Mouse (Mus musculus): Measurements from ENCODE around the gene Setd1b. TPM values are rescaled to one million over a fixed set of nuclear protein-coding genes. Genes with fewer than 3 reads are reported as not detected.

Gene Setd1b
- polyA plus RNA-seq, 1 experiment from 2014 or later = 14.2 TPM

DNA sequence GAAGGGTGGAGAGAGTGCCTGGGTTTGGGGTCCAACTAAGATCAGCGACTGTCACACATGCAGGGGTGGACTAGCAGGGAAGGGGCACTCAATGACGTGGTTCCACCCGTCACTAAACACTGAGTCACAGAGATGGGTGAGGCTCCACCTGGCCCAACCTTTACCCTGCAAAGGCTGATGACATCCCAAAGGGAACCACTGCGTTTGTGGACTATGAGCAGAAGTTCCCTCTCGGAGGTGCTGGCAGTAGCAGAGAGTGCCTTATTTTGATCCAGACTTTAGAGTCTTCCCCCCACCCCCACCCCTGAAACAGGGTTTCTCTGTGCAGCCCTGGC, 11.2 kb upstream of the Setd1b start:
- Histone ChIP-seq H3K27ac (replicated peaks; ENCODE audit: low read depth, low read length) (no peak overlapping the region), H3K27me3 (ENCODE audit: control insufficient read depth, insufficient read depth, low read length) (no peaks in the 10 kb centered on the region), H3K9me3 (ENCODE audit: control insufficient read depth, low read length) (no peaks in the 10 kb centered on the region), H3K4me3 (replicated peaks; ENCODE audit: low read depth, low read length) (no peak overlapping the region), H3K4me1 (ENCODE audit: control insufficient read depth, insufficient read depth, low read length) (peaks cover 41% of the 10 kb centered on the region), H3K36me3 (ENCODE audit: control insufficient read depth, insufficient read depth, low read length) (peaks cover 82% of the 10 kb centered on the region), H3K4me2 (ENCODE audit: low read length) (no peak overlapping the region), H3K9ac (replicated peaks; ENCODE audit: low read length) (no peak overlapping the region)
- no peak for ATAC-seq (ENCODE audit: low FRiP score, low TSS enrichment)
- WGBS = 90% methylated on average over 5 of the region's 5 CpGs
- DNase-seq = no peak

DNA sequence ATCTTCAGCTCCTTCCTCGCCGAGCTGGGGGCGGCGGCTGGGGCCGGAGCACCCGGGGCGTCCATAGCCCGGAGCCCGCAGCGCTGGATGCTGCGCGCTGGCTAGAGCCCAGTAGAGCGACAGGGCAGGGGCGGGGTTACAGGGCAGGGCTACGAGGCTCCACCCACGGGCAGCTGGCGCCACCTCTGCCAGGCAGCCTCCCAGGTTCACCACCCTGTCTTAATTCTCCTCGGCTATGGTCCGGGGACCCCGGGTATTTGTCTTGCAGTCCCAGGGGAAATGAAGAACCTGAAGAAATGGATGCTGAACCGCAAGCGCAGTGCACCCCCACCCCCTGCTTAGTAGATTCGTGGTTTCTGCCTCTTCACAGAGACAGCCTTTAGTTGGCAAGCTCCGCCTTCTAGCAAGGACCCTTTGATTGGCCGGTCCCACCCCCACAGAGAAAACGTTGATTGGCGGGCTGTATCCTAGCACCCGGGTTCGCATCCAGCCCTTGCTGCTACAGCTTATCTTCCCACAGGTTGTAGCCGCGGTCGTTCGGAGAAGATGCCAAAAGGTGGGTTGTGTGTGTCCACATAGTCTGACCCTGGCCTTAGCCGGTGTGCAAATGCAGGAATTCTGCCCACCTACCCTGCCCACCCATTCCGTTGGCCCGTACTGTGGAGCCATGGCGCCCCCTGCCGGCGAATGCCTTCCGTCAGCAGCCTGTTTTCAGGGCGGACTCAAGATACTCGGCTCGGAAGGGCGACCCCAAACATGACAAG, 9.5 kb upstream of the Setd1b start, which contains the start of gene Rhof:
TSS of gene Rhof (minus strand) at position 385 of the 764 bp plus-strand sequence.
- Histone ChIP-seq H3K9me3 (ENCODE audit: control insufficient read depth, low read length) (no peaks in the 10 kb centered on the region), H3K36me3 (ENCODE audit: control insufficient read depth, insufficient read depth, low read length) (peaks cover 84% of the 10 kb centered on the region), H3K4me1 (ENCODE audit: control insufficient read depth, insufficient read depth, low read length) (peaks cover 58% of the 10 kb centered on the region), H3K4me2 (ENCODE audit: low read length) (peak within 1 kb of the TSS; percentile 100), H3K4me3 (replicated peaks; ENCODE audit: low read depth, low read length) (peak within 1 kb of the TSS; percentile 31), H3K27ac (replicated peaks; ENCODE audit: low read depth, low read length) (peak within 1 kb of the TSS; percentile 100), H3K27me3 (ENCODE audit: control insufficient read depth, insufficient read depth, low read length) (no peaks in the 10 kb centered on the region), H3K9ac (replicated peaks; ENCODE audit: low read length) (peak within 1 kb of the TSS; percentile 100)
- DNase-seq (peak; percentile 83), ATAC-seq (ENCODE audit: low FRiP score, low TSS enrichment) (0 out of 2 replicates have a peak, but pooled peaks have one; percentile 46)
- 3% methylated on average over 44 of the region's 44 CpGs for WGBS

DNA sequence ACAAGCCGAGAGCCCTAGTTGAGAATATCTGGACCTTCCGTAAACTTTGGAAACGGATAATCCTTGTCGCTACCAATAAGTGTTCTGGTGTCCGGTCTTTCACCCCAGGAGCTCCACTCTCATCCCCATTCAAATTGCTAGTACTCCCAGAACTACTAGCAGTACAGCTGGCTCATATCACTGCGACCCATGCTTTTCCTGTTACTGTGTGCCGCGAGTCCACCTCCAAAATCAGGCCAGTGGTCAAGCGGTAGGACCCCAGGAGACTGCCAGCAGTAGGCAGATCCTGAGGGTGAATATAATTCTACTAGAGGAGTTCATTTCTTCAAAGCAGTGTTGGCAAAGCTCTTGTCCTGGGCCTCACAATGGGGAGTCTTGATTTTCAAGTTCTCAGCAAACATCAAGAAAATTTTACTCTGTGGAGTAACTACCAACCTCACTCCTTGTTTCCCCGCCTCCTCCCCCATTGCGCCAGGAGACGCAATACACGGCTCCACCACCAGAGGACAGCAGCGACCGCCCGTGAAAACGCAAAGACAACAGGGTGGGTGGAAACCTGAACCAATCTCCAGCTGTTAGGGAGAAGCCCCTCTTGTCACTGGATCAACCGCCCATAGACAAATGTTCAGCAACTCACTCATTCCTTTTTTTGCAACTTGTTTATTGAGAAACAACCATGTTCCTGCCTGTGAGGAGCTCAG, 8.8 kb upstream of the Setd1b start:
- ATAC-seq (ENCODE audit: low FRiP score, low TSS enrichment) (no peak), DNase-seq (peak; percentile 88)
- peak overlapping the region; percentile 100 for H3K27ac ChIP-seq (replicated peaks; ENCODE audit: low read depth, low read length)
- peaks cover 85% of the 10 kb centered on the region for H3K36me3 ChIP-seq (ENCODE audit: control insufficient read depth, insufficient read depth, low read length)
- H3K9ac ChIP-seq (replicated peaks; ENCODE audit: low read length) = peak overlapping the region; percentile 100; the same call in 1 of the 2 replicates
- H3K4me3 ChIP-seq (replicated peaks; ENCODE audit: low read depth, low read length) = peak overlapping the region; percentile 22
- H3K9me3 ChIP-seq (ENCODE audit: control insufficient read depth, low read length) = no peaks in the 10 kb centered on the region
- H3K4me1 ChIP-seq (ENCODE audit: control insufficient read depth, insufficient read depth, low read length) = peaks cover 63% of the 10 kb centered on the region
- peak overlapping the region; percentile 100 for H3K4me2 ChIP-seq (ENCODE audit: low read length)
- WGBS = 19% methylated on average over 18 of the region's 18 CpGs
- no peaks in the 10 kb centered on the region for H3K27me3 ChIP-seq (ENCODE audit: control insufficient read depth, insufficient read depth, low read length)

DNA sequence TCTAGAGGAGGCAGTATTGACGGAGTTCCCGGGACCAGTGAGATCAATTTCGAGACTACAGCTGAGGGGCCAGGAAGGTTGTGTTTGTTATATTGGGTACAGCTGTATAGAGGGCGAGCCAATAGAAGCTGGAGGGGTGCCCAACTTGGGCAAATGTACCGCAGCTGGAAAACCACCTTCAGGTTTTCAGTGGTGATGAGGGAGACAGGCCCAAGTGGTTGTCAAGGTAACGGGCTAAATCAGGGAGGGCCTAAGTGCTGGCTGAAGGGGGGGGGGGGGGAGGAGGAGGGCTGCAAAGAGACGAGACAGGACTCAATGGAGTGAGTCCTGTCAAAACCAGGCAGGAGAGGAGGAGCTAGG, 8.2 kb upstream of the Setd1b start:
- Histone ChIP-seq H3K9ac (replicated peaks; ENCODE audit: low read length) (peak overlapping the region; percentile 100; the same call in 1 of the 2 replicates), H3K27ac (replicated peaks; ENCODE audit: low read depth, low read length) (peak overlapping the region; percentile 100), H3K9me3 (ENCODE audit: control insufficient read depth, low read length) (no peaks in the 10 kb centered on the region), H3K4me2 (ENCODE audit: low read length) (peak overlapping the region; percentile 100), H3K36me3 (ENCODE audit: control insufficient read depth, insufficient read depth, low read length) (peaks cover 82% of the 10 kb centered on the region), H3K4me3 (replicated peaks; ENCODE audit: low read depth, low read length) (peak overlapping the region; percentile 22), H3K4me1 (ENCODE audit: control insufficient read depth, insufficient read depth, low read length) (peaks cover 63% of the 10 kb centered on the region), H3K27me3 (ENCODE audit: control insufficient read depth, insufficient read depth, low read length) (no peaks in the 10 kb centered on the region)
- WGBS = 12% methylated on average over 7 of the region's 7 CpGs
- DNase-seq (peak; percentile 62), ATAC-seq (ENCODE audit: low FRiP score, low TSS enrichment) (no peak)

DNA sequence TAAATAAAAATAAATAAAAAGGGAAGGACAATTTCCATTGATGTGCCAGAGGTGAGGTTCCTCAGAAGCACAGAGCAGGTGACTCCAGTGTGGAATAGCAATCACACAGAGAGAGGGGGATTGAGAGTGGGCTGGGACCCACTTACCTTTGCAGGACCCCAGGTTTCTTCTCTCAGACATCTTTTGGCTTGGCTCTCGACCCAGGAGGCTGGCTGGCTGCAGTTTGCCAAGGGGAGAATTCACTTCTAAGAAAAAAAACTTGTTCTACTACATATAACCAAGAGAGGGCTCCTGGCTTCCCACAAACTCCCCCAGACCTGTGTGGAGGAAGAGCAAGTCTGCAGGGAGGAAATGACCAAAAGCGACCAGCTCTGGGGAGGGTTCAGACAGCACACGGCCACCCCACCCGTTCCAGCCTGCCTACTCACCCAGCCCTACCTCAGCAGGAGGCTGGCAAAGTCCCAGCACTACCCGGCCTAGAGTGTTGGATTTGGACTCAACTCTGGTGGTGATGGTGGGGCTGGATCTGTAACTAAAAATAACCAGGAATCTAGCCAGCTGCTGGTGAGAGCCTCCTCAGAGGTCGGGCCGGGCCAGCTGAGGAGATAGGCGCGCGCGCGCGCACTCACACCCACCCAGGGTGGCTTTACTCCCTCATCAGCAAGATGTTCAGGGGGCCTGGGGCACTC, 7.7 kb upstream of the Setd1b start:
- peak overlapping the region; percentile 100 for H3K4me2 ChIP-seq (ENCODE audit: low read length)
- peaks cover 63% of the 10 kb centered on the region for H3K4me1 ChIP-seq (ENCODE audit: control insufficient read depth, insufficient read depth, low read length)
- H3K36me3 ChIP-seq (ENCODE audit: control insufficient read depth, insufficient read depth, low read length) = peaks cover 76% of the 10 kb centered on the region
- H3K9ac ChIP-seq (replicated peaks; ENCODE audit: low read length) = peak overlapping the region; percentile 100
- H3K4me3 ChIP-seq (replicated peaks; ENCODE audit: low read depth, low read length) = peak overlapping the region; percentile 91
- 21% methylated on average over 13 of the region's 13 CpGs for WGBS
- no peak for ATAC-seq (ENCODE audit: low FRiP score, low TSS enrichment)
- peak overlapping the region; percentile 100 for H3K27ac ChIP-seq (replicated peaks; ENCODE audit: low read depth, low read length)
- H3K9me3 ChIP-seq (ENCODE audit: control insufficient read depth, low read length) = no peaks in the 10 kb centered on the region
- DNase-seq = peak; percentile 33
- no peaks in the 10 kb centered on the region for H3K27me3 ChIP-seq (ENCODE audit: control insufficient read depth, insufficient read depth, low read length)

DNA sequence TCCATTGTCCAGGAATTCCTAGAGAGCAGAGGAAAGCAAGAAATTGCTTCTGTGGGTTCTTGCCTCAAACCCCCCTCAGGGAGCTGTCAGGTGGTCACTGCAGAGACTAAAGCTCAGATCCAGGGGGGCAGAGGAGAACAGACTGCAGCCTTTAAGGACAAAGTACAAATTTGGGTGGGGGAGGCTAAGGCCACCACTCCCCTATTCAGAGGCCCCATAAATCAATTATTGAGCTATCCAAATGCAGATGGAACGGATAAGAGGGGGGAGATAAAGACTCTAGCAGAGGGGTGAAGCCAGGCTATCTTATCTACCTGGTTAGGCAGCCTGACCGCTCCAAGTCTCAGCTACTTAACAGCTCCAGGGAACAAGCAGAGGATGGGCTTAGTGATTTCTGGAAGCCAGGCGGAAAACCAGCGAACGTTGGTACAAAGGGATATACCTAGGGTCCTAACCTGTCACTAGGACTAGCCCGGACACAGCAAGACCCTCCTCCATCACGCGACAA, 7.1 kb upstream of the Setd1b start:
- Histone ChIP-seq H3K36me3 (ENCODE audit: control insufficient read depth, insufficient read depth, low read length) (peaks cover 70% of the 10 kb centered on the region), H3K9ac (replicated peaks; ENCODE audit: low read length) (peak overlapping the region; percentile 100), H3K9me3 (ENCODE audit: control insufficient read depth, low read length) (no peaks in the 10 kb centered on the region), H3K4me3 (replicated peaks; ENCODE audit: low read depth, low read length) (peak overlapping the region; percentile 91), H3K27me3 (ENCODE audit: control insufficient read depth, insufficient read depth, low read length) (no peaks in the 10 kb centered on the region), H3K27ac (replicated peaks; ENCODE audit: low read depth, low read length) (peak overlapping the region; percentile 100), H3K4me1 (ENCODE audit: control insufficient read depth, insufficient read depth, low read length) (peaks cover 63% of the 10 kb centered on the region), H3K4me2 (ENCODE audit: low read length) (peak overlapping the region; percentile 100)
- 18% methylated on average over 8 of the region's 8 CpGs for WGBS
- DNase-seq = peak; percentile 25
- no peak for ATAC-seq (ENCODE audit: low FRiP score, low TSS enrichment)

DNA sequence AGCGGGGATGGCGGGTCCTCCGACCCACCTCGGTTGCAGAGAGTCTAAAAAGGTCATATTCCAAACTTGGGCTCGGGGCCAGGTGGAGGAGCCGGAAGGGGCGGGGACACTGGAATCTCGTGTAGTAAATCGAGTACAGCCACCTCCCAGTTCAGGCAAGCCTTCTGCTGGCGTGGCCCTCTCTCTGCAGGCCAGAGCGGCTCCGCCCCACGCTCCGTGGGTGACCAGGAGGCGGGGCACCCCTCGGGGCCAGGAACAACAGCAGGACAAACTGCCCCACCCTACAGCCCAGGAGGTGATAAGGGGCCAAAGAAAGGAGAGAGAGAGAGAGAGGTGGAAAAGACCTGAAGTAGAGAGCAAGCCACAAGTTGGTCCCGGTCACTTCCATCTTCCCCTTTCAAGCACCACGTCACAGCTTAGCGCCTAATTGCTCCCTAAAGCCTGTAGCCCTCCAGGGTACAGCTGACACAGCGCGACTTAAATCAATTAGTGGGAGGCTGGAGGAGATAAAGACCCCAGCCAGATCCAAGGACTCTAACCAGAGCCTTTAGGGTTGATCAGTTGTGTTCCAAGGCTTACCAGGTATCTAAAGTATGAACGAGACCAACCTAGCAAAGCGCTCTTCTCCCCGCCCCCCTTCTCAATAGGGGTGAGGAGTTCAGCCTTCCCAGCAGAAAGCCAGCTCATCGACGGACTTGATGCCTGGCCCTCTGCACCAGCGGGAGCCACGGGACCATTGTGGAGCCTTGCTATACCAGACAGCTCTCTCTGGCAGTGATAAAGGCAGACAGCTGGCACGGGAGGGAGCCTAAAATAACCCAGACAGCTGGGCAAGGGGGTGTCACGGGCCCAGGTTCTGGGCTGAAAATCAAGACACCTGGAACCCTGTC, 6.3 kb upstream of the Setd1b start:
- H3K9me3 ChIP-seq (ENCODE audit: control insufficient read depth, low read length) = no peaks in the 10 kb centered on the region
- WGBS = 3% methylated on average over 30 of the region's 30 CpGs
- H3K9ac ChIP-seq (replicated peaks; ENCODE audit: low read length) = peak overlapping the region; percentile 100
- DNase-seq = peak; percentile 67
- peak overlapping the region; percentile 100 for H3K27ac ChIP-seq (replicated peaks; ENCODE audit: low read depth, low read length)
- peaks cover 63% of the 10 kb centered on the region for H3K4me1 ChIP-seq (ENCODE audit: control insufficient read depth, insufficient read depth, low read length)
- H3K27me3 ChIP-seq (ENCODE audit: control insufficient read depth, insufficient read depth, low read length) = no peaks in the 10 kb centered on the region
- H3K4me3 ChIP-seq (replicated peaks; ENCODE audit: low read depth, low read length) = peak overlapping the region; percentile 91
- no peak for ATAC-seq (ENCODE audit: low FRiP score, low TSS enrichment)
- peak overlapping the region; percentile 100 for H3K4me2 ChIP-seq (ENCODE audit: low read length)
- peaks cover 62% of the 10 kb centered on the region for H3K36me3 ChIP-seq (ENCODE audit: control insufficient read depth, insufficient read depth, low read length)

Measured in midbrain, embryonic 14.5 days (tissue).